Mouse (Mus musculus): ENCODE data around the gene 4930470P17Rik.

DNA sequence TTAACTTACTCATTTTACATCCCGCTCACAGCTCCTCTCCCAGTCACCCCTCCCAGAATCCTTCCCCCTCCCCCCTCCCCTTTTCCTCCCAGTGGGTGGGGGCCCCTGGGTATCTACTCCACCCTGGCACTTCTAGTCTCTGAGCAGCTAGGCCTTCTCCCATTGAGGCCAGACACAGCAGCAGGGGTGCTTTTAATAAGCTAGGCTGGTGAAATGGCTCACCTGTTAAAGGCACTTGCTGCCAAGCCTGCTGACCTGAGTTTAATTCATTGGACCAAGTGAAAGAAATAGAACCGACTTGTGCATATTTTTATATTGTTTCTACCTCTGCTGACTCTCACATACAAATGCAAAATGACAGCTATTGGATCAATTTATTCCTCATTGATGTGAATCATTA, 52.7 kb downstream of the 4930470P17Rik start:
- TF ChIP-seq MAX (IDR thresholded peaks at IDR 0.05; ENCODE audit: low read length): no peak
- TF ChIP-seq POLR2A (IDR thresholded peaks at IDR 0.05; ENCODE audit: control insufficient read depth in 1 of 2, insufficient read depth in 1 of 2, low read depth in 1 of 2, low read length in 2 of 2, poor library complexity in 1 of 2): no peak
- TF ChIP-seq CTCF (IDR thresholded peaks at IDR 0.05 in 2 of 3, conservative IDR thresholded peaks at IDR 0.05 in 1 of 3; ENCODE audit: control insufficient read depth in 1 of 3, insufficient read depth in 1 of 3, low read depth in 2 of 3, low read length in 3 of 3, poor library complexity in 1 of 3, severe bottlenecking in 1 of 3): no peak
- no peak for TF ChIP-seq EP300 (IDR thresholded peaks at IDR 0.05; ENCODE audit: low read depth in 1 of 2, low read length in 2 of 2)
- no peak for TF ChIP-seq HCFC1 (IDR thresholded peaks at IDR 0.05; ENCODE audit: low read depth, low read length)
- no peak for TF ChIP-seq TCF12 (IDR thresholded peaks at IDR 0.05; ENCODE audit: low read depth, low read length)
- no peak for TF ChIP-seq USF1 (IDR thresholded peaks at IDR 0.05; ENCODE audit: low read depth, low read length)
- TF ChIP-seq CHD2 (IDR thresholded peaks at IDR 0.05; ENCODE audit: low read length): no peak
